Mouse (Mus musculus) CH12.LX (cell line): ENCODE results near the gene Eps8. TPM values are rescaled to one million over a fixed set of nuclear protein-coding genes. Genes with fewer than 3 reads are reported as not detected.

Experiments used
- polyA plus RNA-seq: library from polyadenylated mRNA; unstranded; fragments of >175 nt; gene quantifications from 2 replicates; pipeline ENCODE4 v1.2.1, GENCODE M21; 2012; ENCODE audit warnings: low read depth; ENCODE audit not compliant: insufficient read length
- total RNA-seq, 2 experiments: library from RNA; depleted of rRNA; stranded (reverse); fragments of 300-350 nt in 1 of 2; fragments of >200 nt in 1 of 2; gene quantifications; 2 replicates each; pipeline ENCODE4 v1.2.3; 2012 to 2014

Eps8 gene
- total and polyA plus RNA-seq, 3 experiments = 2.2 to 7.4 (median 2.2) TPM

Other genes with a start within 250 kb of the Eps8 start
- 109 and 129 TPM in 2 replicates for gene Strap, start 80.2 kb upstream of the Eps8 start, total RNA-seq (2012; rRNA removed)
- gene Strap, start 80.2 kb upstream of the Eps8 start, total RNA-seq (2014; rRNA removed) = 291 and 318 TPM in 2 replicates
- 233 and 245 TPM in 2 replicates for gene Strap, start 80.2 kb upstream of the Eps8 start, polyA plus RNA-seq
- gene Dera, start 99.7 kb upstream of the Eps8 start, total RNA-seq (2012; rRNA removed) = 59.5 and 60.1 TPM in 2 replicates
- gene Dera, start 99.7 kb upstream of the Eps8 start, total RNA-seq (2014; rRNA removed) = 73.4 and 78.0 TPM in 2 replicates
- 56.5 and 80.6 TPM in 2 replicates for gene Dera, start 99.7 kb upstream of the Eps8 start, polyA plus RNA-seq